Mouse (Mus musculus) hindbrain, embryonic 15.5 days (tissue): ENCODE data around the gene Ctps. TPM values are rescaled to one million over a fixed set of nuclear protein-coding genes. Genes with fewer than 3 reads are reported as not detected.
A peak's percentile ranks its signal among the peaks of the same experiment; 100 is the strongest.
"Not testable (repeated sequence)": the region's sequence is repeated elsewhere in the genome, so short reads cannot be mapped to it uniquely, and the experiment has no call there.

ENCODE experiments used
- ATAC-seq: fragments of 200-750 bp; cut with Nextera tagmentation; 2 replicates; pipeline ENCODE4 v1.8.0; 2017; ENCODE audit warnings: low read depth, moderate number of reproducible peaks, moderate TSS enrichment; ENCODE audit not compliant: low FRiP score
- H3K27ac ChIP-seq: fragments of 300-500 bp; sonication (generic); replicated peaks from 2 replicates; pipeline ENCODE4 v1.5.1; 2015; ENCODE audit warnings: mild to moderate bottlenecking, inconsistent platforms
- H3K27me3 ChIP-seq: fragments of 300-500 bp; sonication (generic); 2 replicates; pipeline ENCODE4 v1.6.1; 2015; ENCODE audit warnings: control low read depth, inconsistent platforms
- H3K36me3 ChIP-seq: fragments of 300-500 bp; sonication (generic); 2 replicates; pipeline ENCODE4 v1.6.1; 2015; ENCODE audit warnings: control low read depth, inconsistent platforms
- H3K4me1 ChIP-seq: fragments of 300-500 bp; sonication (generic); replicated peaks from 2 replicates; pipeline ENCODE4 v1.6.1; 2015; ENCODE audit warnings: control low read depth, inconsistent platforms
- H3K4me2 ChIP-seq: fragments of 300-500 bp; sonication (generic); 2 replicates; pipeline ENCODE4 v1.6.1; 2015; ENCODE audit warnings: moderate library complexity, mild to moderate bottlenecking, inconsistent platforms
- H3K4me3 ChIP-seq: fragments of 300-500 bp; sonication (generic); 2 replicates; pipeline ENCODE4 v1.5.1; 2015; ENCODE audit warnings: mild to moderate bottlenecking, inconsistent platforms
- H3K9ac ChIP-seq: fragments of 300-500 bp; sonication (generic); 2 replicates; pipeline ENCODE4 v1.6.1; 2015; ENCODE audit warnings: inconsistent platforms
- H3K9me3 ChIP-seq: fragments of 300-500 bp; sonication (generic); 2 replicates; pipeline ENCODE4 v1.6.1; 2016; ENCODE audit warnings: control low read depth, inconsistent platforms
- WGBS: fragments of 180-500 bp; shearing (Covaris S2); methylation state at CpG from one replicate; pipeline ENCODE4 v1.1.7; 2015; 5-methylcytosine and 5-hydroxymethylcytosine counted together
- polyA plus RNA-seq: library from polyadenylated mRNA; unstranded; fragments of >200 nt; fragmentation: Nextera tagmentation; extraction: Ambion mirVana; gene quantifications from 2 replicates; pipeline ENCODE4 v1.2.1, GENCODE M21; 2015

The Ctps gene
- polyA plus RNA-seq, 1 experiment from 2014 or later, result 79.9 TPM

- not testable (repeated sequence) for H3K36me3 ChIP-seq, H3K27ac ChIP-seq, H3K4me3 ChIP-seq, H3K27me3 ChIP-seq, H3K9ac ChIP-seq, H3K4me2 ChIP-seq, H3K9me3 ChIP-seq, ATAC-seq, H3K4me1 ChIP-seq
- WGBS, result 88% methylated on average over 1 of the region's 1 CpGs
These were observed 26.1 kb upstream of the Ctps start for GRCm38 (mm10) chr4:120596210-120596609.

GRCm38 (mm10) chr4:120590973-120591372, 20.9 kb upstream of the Ctps start:
- H3K36me3 ChIP-seq, result no peaks in the 10 kb centered on the region
- H3K27me3 ChIP-seq, result 0 out of 2 replicates have a peak, but pooled peaks cover 5% of the 10 kb centered on the region
- H3K4me2 ChIP-seq, result no peak overlapping the region
- no peak for ATAC-seq
- no peak overlapping the region for H3K4me3 ChIP-seq
- 88% methylated on average over 4 of the region's 4 CpGs for WGBS
- no peaks in the 10 kb centered on the region for H3K9me3 ChIP-seq
- H3K9ac ChIP-seq, result no peak overlapping the region
- H3K27ac ChIP-seq, result no peak overlapping the region
- H3K4me1 ChIP-seq, result no peaks in the 10 kb centered on the region

- peak; percentile 96 for ATAC-seq
- 0 out of 2 replicates have a peak, but pooled peaks cover 5% of the 10 kb centered on the region for H3K27me3 ChIP-seq
- no peaks in the 10 kb centered on the region for H3K9me3 ChIP-seq
- 31% methylated on average over 5 of the region's 5 CpGs for WGBS
- H3K4me1 ChIP-seq, result no peaks in the 10 kb centered on the region
- no peak overlapping the region for H3K4me2 ChIP-seq
- H3K4me3 ChIP-seq, result no peak overlapping the region
- H3K27ac ChIP-seq, result no peak overlapping the region
- no peaks in the 10 kb centered on the region for H3K36me3 ChIP-seq
- H3K9ac ChIP-seq, result no peak overlapping the region
These were observed 19.8 kb upstream of the Ctps start for GRCm38 (mm10) chr4:120589815-120590422.

- Histone ChIP-seq H3K4me1 (no peaks in the 10 kb centered on the region), H3K36me3 (no peaks in the 10 kb centered on the region), H3K4me2 (no peak overlapping the region), H3K27ac (no peak overlapping the region), H3K9ac (no peak overlapping the region), H3K4me3 (no peak overlapping the region), H3K27me3 (0 out of 2 replicates have a peak, but pooled peaks cover 5% of the 10 kb centered on the region), H3K9me3 (no peaks in the 10 kb centered on the region)
- WGBS, result 11% methylated on average over 3 of the region's 3 CpGs
- no peak for ATAC-seq
These were observed 19.0 kb upstream of the Ctps start for GRCm38 (mm10) chr4:120589070-120589469.

GRCm38 (mm10) chr4:120588445-120588844, 18.4 kb upstream of the Ctps start, which contains the start of gene Gm8439:
Gm8439 (plus strand) TSS chr4:120588745.
- H3K27ac ChIP-seq, result no peak within 1 kb of the TSS
- no peaks in the 10 kb centered on the region for H3K4me1 ChIP-seq
- no peak within 1 kb of the TSS for H3K4me2 ChIP-seq
- H3K36me3 ChIP-seq, result no peaks in the 10 kb centered on the region
- H3K4me3 ChIP-seq, result no peak within 1 kb of the TSS
- 31% methylated on average over 4 of the region's 4 CpGs for WGBS
- no peaks in the 10 kb centered on the region for H3K9me3 ChIP-seq
- H3K27me3 ChIP-seq, result 0 out of 2 replicates have a peak, but pooled peaks cover 5% of the 10 kb centered on the region
- no peak for ATAC-seq
- no peak within 1 kb of the TSS for H3K9ac ChIP-seq

- no peak overlapping the region for H3K4me2 ChIP-seq
- WGBS, result 73% methylated on average over 1 of the region's 1 CpGs
- H3K36me3 ChIP-seq, result no peaks in the 10 kb centered on the region
- no peaks in the 10 kb centered on the region for H3K4me1 ChIP-seq
- no peak overlapping the region for H3K27ac ChIP-seq
- 0 out of 2 replicates have a peak, but pooled peaks cover 5% of the 10 kb centered on the region for H3K27me3 ChIP-seq
- H3K9me3 ChIP-seq, result no peaks in the 10 kb centered on the region
- ATAC-seq, result no peak
- H3K4me3 ChIP-seq, result no peak overlapping the region
- H3K9ac ChIP-seq, result no peak overlapping the region
These were observed 16.9 kb upstream of the Ctps start for GRCm38 (mm10) chr4:120586986-120587385.

GRCm38 (mm10) chr4:120581711-120582110, 11.6 kb upstream of the Ctps start:
- H3K27me3 ChIP-seq, result no peaks in the 10 kb centered on the region
- ATAC-seq, result no peak
- H3K27ac ChIP-seq, result no peak overlapping the region
- H3K4me3 ChIP-seq, result no peak overlapping the region
- no peaks in the 10 kb centered on the region for H3K9me3 ChIP-seq
- 85% methylated on average over 9 of the region's 9 CpGs for WGBS
- no peak overlapping the region for H3K4me2 ChIP-seq
- H3K36me3 ChIP-seq, result no peaks in the 10 kb centered on the region
- no peaks in the 10 kb centered on the region for H3K4me1 ChIP-seq
- no peak overlapping the region for H3K9ac ChIP-seq

GRCm38 (mm10) chr4:120580894-120581293, 10.8 kb upstream of the Ctps start:
- H3K4me1 ChIP-seq, result no peaks in the 10 kb centered on the region
- no peaks in the 10 kb centered on the region for H3K27me3 ChIP-seq
- no peak overlapping the region for H3K4me3 ChIP-seq
- H3K27ac ChIP-seq, result no peak overlapping the region
- no peak overlapping the region for H3K9ac ChIP-seq
- no peaks in the 10 kb centered on the region for H3K9me3 ChIP-seq
- WGBS, result 84% methylated on average over 5 of the region's 5 CpGs
- no peaks in the 10 kb centered on the region for H3K36me3 ChIP-seq
- no peak for ATAC-seq
- no peak overlapping the region for H3K4me2 ChIP-seq

- no peak overlapping the region for H3K9ac ChIP-seq
- H3K4me3 ChIP-seq, result no peak overlapping the region
- no peak overlapping the region for H3K4me2 ChIP-seq
- H3K4me1 ChIP-seq, result peaks cover 33% of the 10 kb centered on the region
- ATAC-seq, result no peak
- H3K9me3 ChIP-seq, result no peaks in the 10 kb centered on the region
- H3K27me3 ChIP-seq, result no peaks in the 10 kb centered on the region
- WGBS, result 76% methylated on average over 3 of the region's 3 CpGs
- 0 out of 2 replicates have a peak, but pooled peaks cover 2% of the 10 kb centered on the region for H3K36me3 ChIP-seq
- no peak overlapping the region for H3K27ac ChIP-seq
These were observed 1.6 kb upstream of the Ctps start for GRCm38 (mm10) chr4:120571691-120572090.

GRCm38 (mm10) chr4:120571070-120571464, 991 bp upstream of the Ctps start:
- H3K36me3 ChIP-seq, result 0 out of 2 replicates have a peak, but pooled peaks cover 3% of the 10 kb centered on the region
- H3K4me3 ChIP-seq, result peak overlapping the region; percentile 86
- peak overlapping the region; percentile 76 for H3K4me2 ChIP-seq
- peaks cover 33% of the 10 kb centered on the region for H3K4me1 ChIP-seq
- WGBS, result 80% methylated on average over 3 of the region's 3 CpGs
- H3K27ac ChIP-seq, result peak overlapping the region; percentile 98
- no peak for ATAC-seq
- no peaks in the 10 kb centered on the region for H3K9me3 ChIP-seq
- H3K9ac ChIP-seq, result peak overlapping the region; percentile 83
- no peaks in the 10 kb centered on the region for H3K27me3 ChIP-seq

- WGBS, result under 1% methylated on average over 27 of the region's 27 CpGs
These were observed 478 bp upstream of the Ctps start for GRCm38 (mm10) chr4:120570438-120571069.

GRCm38 (mm10) chr4:120569025-120569424, 1.1 kb downstream of the Ctps start:
- H3K27me3 ChIP-seq, result no peaks in the 10 kb centered on the region
- peaks cover 16% of the 10 kb centered on the region for H3K36me3 ChIP-seq
- WGBS, result 7% methylated on average over 4 of the region's 4 CpGs
- peaks cover 37% of the 10 kb centered on the region for H3K4me1 ChIP-seq
- H3K9me3 ChIP-seq, result no peaks in the 10 kb centered on the region
- peak overlapping the region; percentile 83 for H3K9ac ChIP-seq
- ATAC-seq, result no peak
- H3K4me3 ChIP-seq, result peak overlapping the region; percentile 86
- H3K27ac ChIP-seq, result peak overlapping the region; percentile 98
- H3K4me2 ChIP-seq, result peak overlapping the region; percentile 76

More at GRCm38 (mm10) chr4:120570438-120571069, 478 bp upstream of the Ctps start:
- H3K36me3 ChIP-seq, result 0 out of 2 replicates have a peak, but pooled peaks cover 3% of the 10 kb centered on the region
- peak overlapping the region; percentile 86 for H3K4me3 ChIP-seq
- peaks cover 36% of the 10 kb centered on the region for H3K4me1 ChIP-seq
- ATAC-seq, result peak; percentile 83
- peak overlapping the region; percentile 98 for H3K27ac ChIP-seq
- no peaks in the 10 kb centered on the region for H3K9me3 ChIP-seq
- H3K4me2 ChIP-seq, result peak overlapping the region; percentile 76
- H3K9ac ChIP-seq, result peak overlapping the region; percentile 83
- no peaks in the 10 kb centered on the region for H3K27me3 ChIP-seq
